Mouse (Mus musculus) embryonic facial prominence, embryonic 14.5 days (tissue): ENCODE results near the gene Entpd3. TPM values are rescaled to one million over a fixed set of nuclear protein-coding genes. Genes with fewer than 3 reads are reported as not detected.
A peak's percentile ranks its signal among the peaks of the same experiment; 100 is the strongest.

Experiments
- ATAC-seq: fragments of 200-750 bp; cut with Nextera tagmentation; 2 replicates; pipeline ENCODE4 v1.8.0; 2017; ENCODE audit warnings: low read depth, moderate number of reproducible peaks, moderate TSS enrichment
- DNase-seq: peaks from one replicate; pipeline ENCODE4 v3.0.0-alpha.2; 2015; ENCODE audit warnings: low spot score
- H3K27ac ChIP-seq: fragments of 300-500 bp; sonication (generic); replicated peaks from 2 replicates; pipeline ENCODE4 v1.5.1; 2014; ENCODE audit warnings: low read depth, mild to moderate bottlenecking, low read length, moderate library complexity
- H3K27me3 ChIP-seq: fragments of 300-500 bp; sonication (generic); replicated peaks from 2 replicates; pipeline ENCODE4 v1.6.1; 2014; ENCODE audit warnings: low read length; ENCODE audit not compliant: control insufficient read depth, insufficient read depth
- H3K36me3 ChIP-seq: fragments of 300-500 bp; sonication (generic); 2 replicates; pipeline ENCODE4 v1.6.1; 2014; ENCODE audit warnings: low read length, mixed read lengths; ENCODE audit not compliant: control insufficient read depth, insufficient read depth
- H3K4me1 ChIP-seq: fragments of 300-500 bp; sonication (generic); 2 replicates; pipeline ENCODE4 v1.6.1; 2014; ENCODE audit warnings: antibody characterized with exemption, low read length; ENCODE audit not compliant: control insufficient read depth, insufficient read depth
- H3K4me2 ChIP-seq: fragments of 300-500 bp; sonication (generic); 2 replicates; pipeline ENCODE4 v1.6.1; 2014; ENCODE audit warnings: low read depth, mild to moderate bottlenecking, low read length, moderate library complexity, mixed read lengths
- H3K4me3 ChIP-seq: fragments of 300-500 bp; sonication (generic); 2 replicates; pipeline ENCODE4 v1.5.1; 2014; ENCODE audit warnings: low read depth, mild to moderate bottlenecking, low read length
- H3K9ac ChIP-seq: fragments of 300-500 bp; sonication (generic); 2 replicates; pipeline ENCODE4 v1.6.1; 2014; ENCODE audit warnings: low read depth, mild to moderate bottlenecking, low read length, moderate library complexity, mixed read lengths
- H3K9me3 ChIP-seq: fragments of 300-500 bp; sonication (generic); 2 replicates; pipeline ENCODE4 v1.6.1; 2016; ENCODE audit warnings: low read length; ENCODE audit not compliant: control insufficient read depth
- WGBS: fragments of 180-500 bp; shearing (Covaris S2); extraction: QIAGEN DNeasy Blood & Tissue Kit; methylation state at CpG from one replicate; pipeline ENCODE4 v1.1.7; 2014; 5-methylcytosine and 5-hydroxymethylcytosine counted together
- polyA plus RNA-seq: library from polyadenylated mRNA; unstranded; fragments of >200 nt; fragmentation: Nextera tagmentation; extraction: Ambion mirVana; gene quantifications from 2 replicates; pipeline ENCODE4 v1.2.1, GENCODE M21; 2014

The Entpd3 gene
- polyA plus RNA-seq, 1 experiment from 2014 or later, result 10.0 TPM

DNA sequence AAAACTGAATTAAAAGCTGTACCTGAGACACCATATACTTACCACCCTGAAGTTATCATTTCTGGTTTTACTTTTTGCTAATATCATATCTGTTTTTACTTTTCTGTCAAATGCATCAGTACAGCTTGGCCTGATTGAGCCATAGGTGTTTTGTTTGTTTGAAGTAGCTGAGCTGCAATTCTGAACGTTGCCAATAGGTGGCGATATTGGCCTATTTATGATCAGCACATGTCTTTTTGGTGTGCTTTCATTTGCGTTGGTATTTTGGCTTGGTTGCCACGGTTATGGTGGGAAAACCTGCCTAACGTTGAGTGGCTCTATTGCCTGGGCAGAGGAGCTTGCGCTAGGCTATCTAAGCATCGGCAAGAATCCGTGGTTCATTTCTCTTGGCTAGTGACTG, 37.6 kb upstream of the Entpd3 start:
- ATAC-seq, result peak; percentile 67; the same call in 1 of the 2 replicates
- H3K9me3 ChIP-seq, result peaks cover 12% of the 10 kb centered on the region

GRCm38 (mm10) chr9:120504423-120504822, 35.2 kb upstream of the Entpd3 start:
- WGBS, result 77% methylated on average over 2 of the region's 2 CpGs
- DNase-seq (no peak), ATAC-seq (no peak)
- H3K4me2 ChIP-seq, result no peak overlapping the region
- no peak overlapping the region for H3K27ac ChIP-seq
- H3K4me3 ChIP-seq, result no peak overlapping the region
- H3K27me3 ChIP-seq, result no peaks in the 10 kb centered on the region
- H3K4me1 ChIP-seq, result no peaks in the 10 kb centered on the region
- peaks cover 14% of the 10 kb centered on the region for H3K9me3 ChIP-seq
- no peaks in the 10 kb centered on the region for H3K36me3 ChIP-seq
- no peak overlapping the region for H3K9ac ChIP-seq

More for the DNA sequence above, 37.6 kb upstream of the Entpd3 start:
- Histone ChIP-seq H3K4me3 (no peak overlapping the region), H3K36me3 (no peaks in the 10 kb centered on the region), H3K4me2 (no peak overlapping the region), H3K27me3 (no peaks in the 10 kb centered on the region), H3K4me1 (no peaks in the 10 kb centered on the region), H3K27ac (no peak overlapping the region), H3K9ac (0 out of 2 replicates have a peak overlapping the region, but pooled peaks have one; percentile 37)
- DNase-seq, result peak; percentile 86
- WGBS, result 6% methylated on average over 8 of the region's 8 CpGs

- Histone ChIP-seq H3K36me3 (no peaks in the 10 kb centered on the region), H3K9ac (no peak overlapping the region), H3K4me3 (no peak overlapping the region), H3K4me2 (no peak overlapping the region), H3K4me1 (no peaks in the 10 kb centered on the region), H3K27me3 (no peaks in the 10 kb centered on the region), H3K27ac (no peak overlapping the region), H3K9me3 (peaks cover 4% of the 10 kb centered on the region; the same call in 1 of the 2 replicates)
- ATAC-seq (no peak), DNase-seq (no peak)
- 81% methylated on average over 3 of the region's 3 CpGs for WGBS
Observed at GRCm38 (mm10) chr9:120511781-120512180, 27.8 kb upstream of the Entpd3 start.

DNA sequence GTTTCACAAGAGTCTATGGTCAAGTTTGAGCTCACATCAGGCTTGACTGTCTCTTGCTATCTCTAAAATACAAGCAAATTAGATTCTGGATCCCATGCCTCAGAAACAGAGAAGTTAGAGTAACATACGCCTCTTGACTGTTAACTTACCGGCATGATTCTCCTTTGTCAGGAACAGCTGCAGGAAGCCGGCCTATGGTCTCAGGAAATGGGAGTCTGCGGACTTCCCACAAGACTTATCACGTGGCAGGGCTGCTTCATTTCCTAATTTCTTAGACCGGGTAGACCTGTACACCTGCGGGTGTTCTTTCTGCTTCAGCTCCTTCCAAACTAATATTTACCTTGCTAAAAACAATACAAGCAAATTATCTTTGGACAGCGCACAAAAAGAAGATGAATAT, 22.9 kb upstream of the Entpd3 start:
- no peak overlapping the region for H3K27ac ChIP-seq
- no peak overlapping the region for H3K4me3 ChIP-seq
- no peak overlapping the region for H3K4me2 ChIP-seq
- no peaks in the 10 kb centered on the region for H3K27me3 ChIP-seq
- no peaks in the 10 kb centered on the region for H3K4me1 ChIP-seq
- no peaks in the 10 kb centered on the region for H3K36me3 ChIP-seq
- no peak for DNase-seq
- no peak overlapping the region for H3K9ac ChIP-seq
- WGBS, result 74% methylated on average over 8 of the region's 8 CpGs
- no peaks in the 10 kb centered on the region for H3K9me3 ChIP-seq
- ATAC-seq, result no peak

DNA sequence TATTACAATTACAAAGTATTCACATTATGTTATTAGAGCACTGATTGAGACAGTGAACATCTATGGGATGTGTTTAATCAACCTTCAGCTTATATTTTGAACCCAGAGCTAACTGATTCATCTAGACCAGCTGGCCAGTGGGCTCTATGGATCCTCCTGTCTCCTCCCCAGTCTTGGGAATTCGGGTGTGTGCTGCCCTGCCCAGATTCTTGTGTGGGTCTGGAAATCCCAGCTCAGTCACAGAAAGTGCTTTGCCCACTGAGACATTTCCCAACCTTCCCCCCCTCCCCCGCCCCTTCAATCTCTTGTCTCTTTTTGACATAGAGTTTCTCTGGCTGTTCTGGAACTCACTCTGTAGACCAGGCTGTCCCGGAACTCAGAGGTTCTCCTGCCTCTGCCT, 20.7 kb upstream of the Entpd3 start:
- no peak overlapping the region for H3K9ac ChIP-seq
- H3K4me1 ChIP-seq, result no peaks in the 10 kb centered on the region
- H3K4me3 ChIP-seq, result no peak overlapping the region
- no peaks in the 10 kb centered on the region for H3K36me3 ChIP-seq
- H3K27ac ChIP-seq, result no peak overlapping the region
- no peak overlapping the region for H3K4me2 ChIP-seq
- no peak for DNase-seq
- H3K9me3 ChIP-seq, result no peaks in the 10 kb centered on the region
- H3K27me3 ChIP-seq, result no peaks in the 10 kb centered on the region
- no peak for ATAC-seq
- WGBS, result 71% methylated on average over 3 of the region's 3 CpGs

DNA sequence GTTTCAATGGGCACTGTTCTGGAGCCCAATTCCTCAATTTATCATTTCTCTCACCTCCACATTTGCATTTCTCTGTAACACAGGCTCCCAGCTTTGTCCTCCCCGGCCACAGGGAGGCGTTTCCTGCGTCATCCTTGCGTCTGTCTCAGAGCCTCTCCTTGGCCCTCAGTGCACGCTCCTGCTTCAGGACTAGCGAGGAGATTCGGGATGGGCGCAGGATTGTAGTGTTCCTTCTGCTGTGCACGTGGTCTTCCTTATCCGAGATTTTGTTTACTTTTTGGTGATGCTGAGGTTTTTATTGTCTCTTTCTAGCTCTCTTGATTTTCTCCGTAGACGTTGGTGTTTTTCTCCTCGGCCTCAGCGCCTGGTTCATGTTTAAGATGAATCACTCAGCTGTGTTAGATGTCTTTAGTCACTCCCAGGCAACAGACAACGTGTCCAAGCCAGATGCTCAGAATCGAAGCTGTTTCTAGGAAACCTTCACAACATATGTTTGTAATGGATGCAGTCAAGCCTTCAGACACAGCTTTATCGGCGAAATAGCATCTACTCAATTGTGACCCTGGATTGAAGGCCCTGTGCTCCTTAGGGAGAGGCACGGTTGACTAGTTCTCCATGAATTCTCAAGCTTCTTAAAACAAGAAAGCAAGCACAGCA, 20.0 kb upstream of the Entpd3 start:
- Histone ChIP-seq H3K27ac (no peak overlapping the region), H3K4me2 (no peak overlapping the region), H3K9me3 (no peaks in the 10 kb centered on the region), H3K4me3 (no peak overlapping the region), H3K36me3 (no peaks in the 10 kb centered on the region), H3K4me1 (no peaks in the 10 kb centered on the region), H3K9ac (no peak overlapping the region), H3K27me3 (no peaks in the 10 kb centered on the region)
- ATAC-seq (no peak; the same call in 1 of the 2 replicates), DNase-seq (peak; percentile 35)
- WGBS, result 45% methylated on average over 19 of the region's 19 CpGs

DNA sequence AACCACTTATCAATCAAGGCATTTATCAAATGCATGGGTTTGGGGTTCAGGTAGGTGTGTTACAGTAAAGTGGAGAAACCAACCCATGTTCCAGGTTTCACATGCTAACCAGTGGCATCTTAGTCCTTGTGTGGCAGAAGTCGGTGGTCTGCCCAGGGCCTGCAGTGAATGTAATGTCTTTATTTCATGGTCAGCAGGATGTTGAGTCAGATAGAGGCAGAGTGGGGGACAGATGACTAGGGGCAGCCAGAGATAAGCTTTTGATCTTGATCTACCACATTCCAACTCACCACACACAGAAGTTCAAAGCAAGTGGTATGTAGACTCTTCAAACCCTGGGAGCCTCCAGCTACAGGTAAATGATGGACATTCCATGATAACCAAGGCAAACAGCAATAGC, 18.5 kb upstream of the Entpd3 start:
- 86% methylated on average over 1 of the region's 1 CpGs for WGBS
- DNase-seq (no peak), ATAC-seq (no peak)
- H3K4me2 ChIP-seq, result no peak overlapping the region
- no peak overlapping the region for H3K27ac ChIP-seq
- no peaks in the 10 kb centered on the region for H3K4me1 ChIP-seq
- no peaks in the 10 kb centered on the region for H3K9me3 ChIP-seq
- no peak overlapping the region for H3K9ac ChIP-seq
- H3K27me3 ChIP-seq, result no peaks in the 10 kb centered on the region
- no peaks in the 10 kb centered on the region for H3K36me3 ChIP-seq
- no peak overlapping the region for H3K4me3 ChIP-seq

GRCm38 (mm10) chr9:120527270-120527669, 12.3 kb upstream of the Entpd3 start:
- no peak overlapping the region for H3K4me2 ChIP-seq
- H3K4me1 ChIP-seq, result peaks cover 4% of the 10 kb centered on the region; the same call in 1 of the 2 replicates
- ATAC-seq, result no peak; the same call in 1 of the 2 replicates
- H3K9ac ChIP-seq, result no peak overlapping the region
- no peak overlapping the region for H3K4me3 ChIP-seq
- 72% methylated on average over 4 of the region's 4 CpGs for WGBS
- no peak for DNase-seq
- no peaks in the 10 kb centered on the region for H3K36me3 ChIP-seq
- no peak overlapping the region for H3K27ac ChIP-seq
- no peaks in the 10 kb centered on the region for H3K27me3 ChIP-seq
- no peaks in the 10 kb centered on the region for H3K9me3 ChIP-seq

- H3K4me3 ChIP-seq, result no peak overlapping the region
- H3K36me3 ChIP-seq, result no peaks in the 10 kb centered on the region
- H3K27me3 ChIP-seq, result no peaks in the 10 kb centered on the region
- DNase-seq (no peak), ATAC-seq (no peak)
- H3K9me3 ChIP-seq, result no peaks in the 10 kb centered on the region
- peaks cover 4% of the 10 kb centered on the region; the same call in 1 of the 2 replicates for H3K4me1 ChIP-seq
- 88% methylated on average over 8 of the region's 8 CpGs for WGBS
- H3K4me2 ChIP-seq, result no peak overlapping the region
- H3K9ac ChIP-seq, result no peak overlapping the region
- H3K27ac ChIP-seq, result no peak overlapping the region
Observed at GRCm38 (mm10) chr9:120527919-120528318, 11.7 kb upstream of the Entpd3 start.
